Mouse (Mus musculus) E14TG2a.4 (cell line): ENCODE measurements around the gene Samd7.
"Not testable (repeated sequence)": the region's sequence is repeated elsewhere in the genome, so short reads cannot be mapped to it uniquely, and the experiment has no call there.

Experiments used
- CTCF ChIP-seq: conservative IDR thresholded peaks from 2 replicates; pipeline ENCODE4 v1.5.1; 2014; ENCODE audit warnings: low read length
- POU5F1 ChIP-seq: IDR thresholded peaks from 2 replicates; pipeline ENCODE4 v1.6.1; 2014; ENCODE audit warnings: low read length, borderline replicate concordance

DNA sequence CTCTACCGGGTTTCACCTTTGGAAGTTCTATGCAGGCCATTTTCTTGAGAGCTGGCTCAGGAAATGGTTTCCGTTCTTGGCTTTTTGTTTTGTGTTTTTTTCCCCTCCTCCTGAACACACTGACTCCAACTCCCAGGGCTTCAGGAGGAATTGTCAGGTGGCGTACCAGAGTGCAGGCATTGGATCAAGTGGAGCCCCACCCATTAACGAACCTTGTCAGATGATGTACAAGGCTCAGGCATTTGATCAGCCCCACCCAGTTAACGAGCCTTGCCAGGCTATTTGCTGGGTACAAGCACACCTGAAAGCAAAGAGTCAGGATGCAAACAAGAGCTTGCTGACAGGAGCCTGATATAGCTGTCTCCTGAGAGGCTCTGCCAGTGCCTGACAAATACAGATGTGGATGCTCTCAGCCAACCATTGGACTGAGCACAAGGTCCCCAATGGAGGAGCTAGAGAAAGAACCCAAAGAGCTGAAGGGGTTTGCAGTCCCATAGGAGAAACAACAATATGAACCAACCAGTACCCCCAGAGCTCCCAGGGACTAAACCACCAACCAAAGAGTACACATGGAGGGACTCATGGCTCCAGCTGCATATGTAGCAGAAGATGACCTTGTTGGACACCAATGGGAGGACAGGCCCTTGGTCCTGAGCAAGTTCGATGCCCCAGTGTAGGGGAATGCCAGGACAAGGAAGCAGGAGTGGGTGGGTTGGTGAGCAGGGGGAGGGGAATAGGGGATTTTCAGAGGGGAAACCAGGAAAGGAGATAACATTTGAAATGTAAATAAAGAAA is 46.2 kb upstream of the Samd7 start, which contains the start of gene Lrrc31:
- TF ChIP-seq CTCF, POU5F1: not testable (repeated sequence)
